Mouse (Mus musculus): ENCODE measurements around the gene Frrs1. TPM values are rescaled to one million over a fixed set of nuclear protein-coding genes. Genes with fewer than 3 reads are reported as not detected.

Frrs1 gene
- polyA plus RNA-seq, 1 experiment from 2014 or later = 26.8 TPM

- 91% methylated on average over 2 of the region's 2 CpGs for WGBS (ENCODE audit: insufficient replicate concordance)
- H3K36me3 ChIP-seq (ENCODE audit: control insufficient read depth, insufficient read depth, low read length) = no peaks in the 10 kb centered on the region
- no peak overlapping the region for H3K4me3 ChIP-seq (ENCODE audit: low read depth, low read length)
- H3K9ac ChIP-seq (ENCODE audit: low read depth, low read length) = no peak overlapping the region
- no peaks in the 10 kb centered on the region for H3K9me3 ChIP-seq (replicated peaks; ENCODE audit: control insufficient read depth, low read length)
- no peak overlapping the region for H3K4me2 ChIP-seq
- H3K27ac ChIP-seq (ENCODE audit: low read depth, low read length) = no peak overlapping the region
- no peaks in the 10 kb centered on the region for H3K27me3 ChIP-seq (ENCODE audit: control insufficient read depth, insufficient read depth, low read length)
- no peak for ATAC-seq (replicated peaks; ENCODE audit: insufficient number of reproducible peaks, low FRiP score, low TSS enrichment)
- H3K4me1 ChIP-seq (ENCODE audit: control insufficient read depth, insufficient read depth, low read length) = no peaks in the 10 kb centered on the region
Measured at GRCm38 (mm10) chr3:116841311-116841710, 18.0 kb upstream of the Frrs1 start.

- Histone ChIP-seq H3K27me3 (ENCODE audit: control insufficient read depth, insufficient read depth, low read length) (no peaks in the 10 kb centered on the region), H3K4me1 (ENCODE audit: control insufficient read depth, insufficient read depth, low read length) (no peaks in the 10 kb centered on the region), H3K9ac (ENCODE audit: low read depth, low read length) (no peak overlapping the region), H3K36me3 (ENCODE audit: control insufficient read depth, insufficient read depth, low read length) (no peaks in the 10 kb centered on the region), H3K27ac (ENCODE audit: low read depth, low read length) (no peak overlapping the region), H3K4me2 (no peak overlapping the region), H3K9me3 (replicated peaks; ENCODE audit: control insufficient read depth, low read length) (no peaks in the 10 kb centered on the region), H3K4me3 (ENCODE audit: low read depth, low read length) (no peak overlapping the region)
- ATAC-seq (replicated peaks; ENCODE audit: insufficient number of reproducible peaks, low FRiP score, low TSS enrichment) = no peak
- WGBS (ENCODE audit: insufficient replicate concordance) = 81% methylated on average over 10 of the region's 10 CpGs
Measured at GRCm38 (mm10) chr3:116844880-116845579, 14.2 kb upstream of the Frrs1 start.

- Histone ChIP-seq H3K27ac (ENCODE audit: low read depth, low read length) (no peak overlapping the region), H3K36me3 (ENCODE audit: control insufficient read depth, insufficient read depth, low read length) (no peaks in the 10 kb centered on the region), H3K4me2 (no peak overlapping the region), H3K4me1 (ENCODE audit: control insufficient read depth, insufficient read depth, low read length) (no peaks in the 10 kb centered on the region), H3K4me3 (ENCODE audit: low read depth, low read length) (no peak overlapping the region), H3K9me3 (replicated peaks; ENCODE audit: control insufficient read depth, low read length) (no peaks in the 10 kb centered on the region), H3K27me3 (ENCODE audit: control insufficient read depth, insufficient read depth, low read length) (no peaks in the 10 kb centered on the region), H3K9ac (ENCODE audit: low read depth, low read length) (no peak overlapping the region)
- WGBS (ENCODE audit: insufficient replicate concordance) = 33% methylated on average over 4 of the region's 4 CpGs
- no peak for ATAC-seq (replicated peaks; ENCODE audit: insufficient number of reproducible peaks, low FRiP score, low TSS enrichment)
Measured at GRCm38 (mm10) chr3:116846084-116846483, 13.2 kb upstream of the Frrs1 start.

GRCm38 (mm10) chr3:116848099-116848498 is 11.2 kb upstream of the Frrs1 start:
- no peak overlapping the region for H3K9ac ChIP-seq (ENCODE audit: low read depth, low read length)
- no peaks in the 10 kb centered on the region for H3K27me3 ChIP-seq (ENCODE audit: control insufficient read depth, insufficient read depth, low read length)
- H3K4me1 ChIP-seq (ENCODE audit: control insufficient read depth, insufficient read depth, low read length) = no peaks in the 10 kb centered on the region
- H3K9me3 ChIP-seq (replicated peaks; ENCODE audit: control insufficient read depth, low read length) = no peaks in the 10 kb centered on the region
- H3K27ac ChIP-seq (ENCODE audit: low read depth, low read length) = no peak overlapping the region
- no peaks in the 10 kb centered on the region for H3K36me3 ChIP-seq (ENCODE audit: control insufficient read depth, insufficient read depth, low read length)
- WGBS (ENCODE audit: insufficient replicate concordance) = 97% methylated on average over 1 of the region's 1 CpGs
- no peak for ATAC-seq (replicated peaks; ENCODE audit: insufficient number of reproducible peaks, low FRiP score, low TSS enrichment)
- H3K4me3 ChIP-seq (ENCODE audit: low read depth, low read length) = no peak overlapping the region
- H3K4me2 ChIP-seq = no peak overlapping the region

GRCm38 (mm10) chr3:116848936-116849335 is 10.3 kb upstream of the Frrs1 start:
- Histone ChIP-seq H3K36me3 (ENCODE audit: control insufficient read depth, insufficient read depth, low read length) (no peaks in the 10 kb centered on the region), H3K9me3 (replicated peaks; ENCODE audit: control insufficient read depth, low read length) (no peaks in the 10 kb centered on the region), H3K9ac (ENCODE audit: low read depth, low read length) (no peak overlapping the region), H3K27me3 (ENCODE audit: control insufficient read depth, insufficient read depth, low read length) (no peaks in the 10 kb centered on the region), H3K27ac (ENCODE audit: low read depth, low read length) (no peak overlapping the region), H3K4me1 (ENCODE audit: control insufficient read depth, insufficient read depth, low read length) (no peaks in the 10 kb centered on the region), H3K4me2 (no peak overlapping the region), H3K4me3 (ENCODE audit: low read depth, low read length) (no peak overlapping the region)
- ATAC-seq (replicated peaks; ENCODE audit: insufficient number of reproducible peaks, low FRiP score, low TSS enrichment) = no peak
- WGBS (ENCODE audit: insufficient replicate concordance) = 81% methylated on average over 4 of the region's 4 CpGs

GRCm38 (mm10) chr3:116850376-116850775 is 8.9 kb upstream of the Frrs1 start:
- H3K36me3 ChIP-seq (ENCODE audit: control insufficient read depth, insufficient read depth, low read length) = no peaks in the 10 kb centered on the region
- no peak overlapping the region for H3K9ac ChIP-seq (ENCODE audit: low read depth, low read length)
- no peak overlapping the region for H3K27ac ChIP-seq (ENCODE audit: low read depth, low read length)
- no peak overlapping the region for H3K4me3 ChIP-seq (ENCODE audit: low read depth, low read length)
- no peaks in the 10 kb centered on the region for H3K9me3 ChIP-seq (replicated peaks; ENCODE audit: control insufficient read depth, low read length)
- H3K27me3 ChIP-seq (ENCODE audit: control insufficient read depth, insufficient read depth, low read length) = no peaks in the 10 kb centered on the region
- H3K4me1 ChIP-seq (ENCODE audit: control insufficient read depth, insufficient read depth, low read length) = no peaks in the 10 kb centered on the region
- WGBS (ENCODE audit: insufficient replicate concordance) = 77% methylated on average over 1 of the region's 1 CpGs
- no peak for ATAC-seq (replicated peaks; ENCODE audit: insufficient number of reproducible peaks, low FRiP score, low TSS enrichment)
- no peak overlapping the region for H3K4me2 ChIP-seq

GRCm38 (mm10) chr3:116852421-116852820 is 6.8 kb upstream of the Frrs1 start:
- ATAC-seq (replicated peaks; ENCODE audit: insufficient number of reproducible peaks, low FRiP score, low TSS enrichment) = no peak
- Histone ChIP-seq H3K4me2 (no peak overlapping the region), H3K27ac (ENCODE audit: low read depth, low read length) (no peak overlapping the region), H3K4me1 (ENCODE audit: control insufficient read depth, insufficient read depth, low read length) (no peaks in the 10 kb centered on the region), H3K4me3 (ENCODE audit: low read depth, low read length) (no peak overlapping the region), H3K9me3 (replicated peaks; ENCODE audit: control insufficient read depth, low read length) (no peaks in the 10 kb centered on the region), H3K9ac (ENCODE audit: low read depth, low read length) (no peak overlapping the region), H3K27me3 (ENCODE audit: control insufficient read depth, insufficient read depth, low read length) (no peaks in the 10 kb centered on the region), H3K36me3 (ENCODE audit: control insufficient read depth, insufficient read depth, low read length) (no peaks in the 10 kb centered on the region)
- 94% methylated on average over 3 of the region's 3 CpGs for WGBS (ENCODE audit: insufficient replicate concordance)

GRCm38 (mm10) chr3:116857611-116858010 is 1.7 kb upstream of the Frrs1 start:
- no peak overlapping the region for H3K4me3 ChIP-seq (ENCODE audit: low read depth, low read length)
- H3K9me3 ChIP-seq (replicated peaks; ENCODE audit: control insufficient read depth, low read length) = no peaks in the 10 kb centered on the region
- H3K9ac ChIP-seq (ENCODE audit: low read depth, low read length) = no peak overlapping the region
- no peak overlapping the region for H3K27ac ChIP-seq (ENCODE audit: low read depth, low read length)
- 64% methylated on average over 6 of the region's 6 CpGs for WGBS (ENCODE audit: insufficient replicate concordance)
- H3K27me3 ChIP-seq (ENCODE audit: control insufficient read depth, insufficient read depth, low read length) = no peaks in the 10 kb centered on the region
- no peaks in the 10 kb centered on the region for H3K4me1 ChIP-seq (ENCODE audit: control insufficient read depth, insufficient read depth, low read length)
- no peak for ATAC-seq (replicated peaks; ENCODE audit: insufficient number of reproducible peaks, low FRiP score, low TSS enrichment)
- H3K36me3 ChIP-seq (ENCODE audit: control insufficient read depth, insufficient read depth, low read length) = no peaks in the 10 kb centered on the region
- no peak overlapping the region for H3K4me2 ChIP-seq

- peak overlapping the region; percentile 61 for H3K4me3 ChIP-seq (ENCODE audit: low read depth, low read length)
- ATAC-seq (replicated peaks; ENCODE audit: insufficient number of reproducible peaks, low FRiP score, low TSS enrichment) = peak; percentile 32; the same call in 1 of the 2 replicates
- peak overlapping the region; percentile 66 for H3K27ac ChIP-seq (ENCODE audit: low read depth, low read length)
- no peaks in the 10 kb centered on the region for H3K36me3 ChIP-seq (ENCODE audit: control insufficient read depth, insufficient read depth, low read length)
- H3K9ac ChIP-seq (ENCODE audit: low read depth, low read length) = no peak overlapping the region
- H3K4me1 ChIP-seq (ENCODE audit: control insufficient read depth, insufficient read depth, low read length) = no peaks in the 10 kb centered on the region
- no peaks in the 10 kb centered on the region for H3K9me3 ChIP-seq (replicated peaks; ENCODE audit: control insufficient read depth, low read length)
- peak overlapping the region; percentile 34; the same call in 1 of the 2 replicates for H3K4me2 ChIP-seq
- H3K27me3 ChIP-seq (ENCODE audit: control insufficient read depth, insufficient read depth, low read length) = no peaks in the 10 kb centered on the region
- 74% methylated on average over 5 of the region's 5 CpGs for WGBS (ENCODE audit: insufficient replicate concordance)
Measured at GRCm38 (mm10) chr3:116859752-116860151, 488 bp downstream of the Frrs1 start.

Measured in heart, embryonic 11.5 days (tissue).